Mouse (Mus musculus) myocyte (in vitro differentiated cells): ENCODE results near the gene Nos1. TPM values are rescaled to one million over a fixed set of nuclear protein-coding genes. Genes with fewer than 3 reads are reported as not detected.

Source experiments
- H3K27me3 ChIP-seq: one replicate; pipeline ENCODE4 v1.6.1; 2011; ENCODE audit not compliant: control insufficient read depth, insufficient read depth, insufficient read length
- H3K36me3 ChIP-seq: one replicate; pipeline ENCODE4 v1.6.1; 2011; ENCODE audit not compliant: control insufficient read depth, insufficient read depth
- H3K4me2 ChIP-seq: one replicate; pipeline ENCODE4 v1.6.1; 2011; ENCODE audit warnings: low read depth, control low read depth
- H3K4me3 ChIP-seq: one replicate; pipeline ENCODE4 v1.5.1; 2011; ENCODE audit warnings: mild to moderate bottlenecking, control low read depth, moderate library complexity
- H3K79me2 ChIP-seq: one replicate; pipeline ENCODE4 v1.6.1; 2011; ENCODE audit not compliant: control insufficient read depth, insufficient read depth
- H3ac ChIP-seq: one replicate; pipeline ENCODE4 v1.6.1; 2011; ENCODE audit not compliant: control insufficient read depth, insufficient read length
- CEBPB ChIP-seq: IDR thresholded peaks from 2 replicates; pipeline ENCODE4 v1.6.1; 2011; ENCODE audit warnings: mild to moderate bottlenecking, moderate library complexity; ENCODE audit not compliant: poor library complexity, insufficient read depth, severe bottlenecking
- E2F4 ChIP-seq: IDR thresholded peaks from one replicate; pipeline ENCODE4 v1.6.1; 2011; ENCODE audit warnings: mild to moderate bottlenecking, control low read depth, moderate library complexity; ENCODE audit not compliant: insufficient read depth
- MAX ChIP-seq: IDR thresholded peaks from one replicate; pipeline ENCODE4 v1.6.1; 2011; ENCODE audit warnings: low read depth, mild to moderate bottlenecking, control low read depth
- MYOD1 ChIP-seq, 3 experiments: IDR thresholded peaks; one replicate each; pipeline ENCODE4 v1.6.1; 2011; ENCODE audit warnings: control low read depth in 2 of 3, low read depth in 2 of 3, mild to moderate bottlenecking in 2 of 3, moderate library complexity in 1 of 3; ENCODE audit not compliant: insufficient read length in 2 of 3, control insufficient read depth in 1 of 3
- MYOG ChIP-seq, 3 experiments: IDR thresholded peaks; one replicate each; pipeline ENCODE4 v1.6.1; 2011; ENCODE audit warnings: control low read depth in 2 of 3, low read depth in 2 of 3, mild to moderate bottlenecking in 2 of 3; ENCODE audit not compliant: insufficient read length in 2 of 3, control insufficient read depth in 1 of 3, insufficient read depth in 1 of 3
- POLR2A ChIP-seq: IDR thresholded peaks from one replicate; pipeline ENCODE4 v1.6.1; 2011; ENCODE audit warnings: low read depth, mild to moderate bottlenecking, control low read depth, moderate library complexity; ENCODE audit not compliant: insufficient read length
- POLR2AphosphoS2 ChIP-seq: IDR thresholded peaks from one replicate; pipeline ENCODE4 v1.6.1; 2011; ENCODE audit warnings: low read depth, control low read depth; ENCODE audit not compliant: insufficient read length
- REST ChIP-seq: IDR thresholded peaks from one replicate; pipeline ENCODE4 v1.6.1; 2011; ENCODE audit warnings: mild to moderate bottlenecking, control low read depth, moderate library complexity; ENCODE audit not compliant: insufficient read depth, insufficient read length
- SRF ChIP-seq: IDR thresholded peaks from one replicate; pipeline ENCODE4 v1.6.1; 2011; ENCODE audit warnings: low read depth; ENCODE audit not compliant: control insufficient read depth, insufficient read length
- TCF12 ChIP-seq: IDR thresholded peaks from one replicate; pipeline ENCODE4 v1.6.1; 2011; ENCODE audit warnings: mild to moderate bottlenecking, control low read depth; ENCODE audit not compliant: poor library complexity, insufficient read depth, severe bottlenecking
- TCF3 ChIP-seq: IDR thresholded peaks from one replicate; pipeline ENCODE4 v1.6.1; 2011; ENCODE audit warnings: low read depth, control low read depth; ENCODE audit not compliant: insufficient read length
- USF1 ChIP-seq: IDR thresholded peaks from one replicate; pipeline ENCODE4 v1.6.1; 2011; ENCODE audit warnings: low read depth, mild to moderate bottlenecking, control low read depth, moderate library complexity
- polyA plus RNA-seq: library from polyadenylated mRNA; unstranded; fragments of >200 nt; fragmentation: generic; extraction: Trizol; gene quantifications from one replicate; pipeline ENCODE4 v1.2.1, GENCODE M21; 2012; ENCODE audit warnings: missing spikeins

Nos1 gene
- polyA plus RNA-seq, 1 experiment, result 0.30 TPM

- Histone ChIP-seq H3K79me2 (no peaks in the 10 kb centered on the region), H3K36me3 (no peaks in the 10 kb centered on the region), H3ac (no peak overlapping the region), H3K4me3 (no peak overlapping the region), H3K27me3 (peaks cover 11% of the 10 kb centered on the region), H3K4me2 (no peak overlapping the region)
- no peak for TF ChIP-seq POLR2A
- no peak for TF ChIP-seq MYOG (IDR thresholded peaks at IDR 0.05; ENCODE audit: control insufficient read depth in 1 of 3, insufficient read depth in 1 of 3, insufficient read length in 2 of 3, low read depth in 2 of 3)
- TF ChIP-seq E2F4, result no peak
- TF ChIP-seq USF1, result no peak
- no peak for TF ChIP-seq MYOD1 (IDR thresholded peaks at IDR 0.05; ENCODE audit: control insufficient read depth in 1 of 3, insufficient read length in 2 of 3, low read depth in 2 of 3)
- no peak for TF ChIP-seq REST
- no peak for TF ChIP-seq TCF12
- TF ChIP-seq POLR2AphosphoS2, result no peak
- no peak for TF ChIP-seq TCF3
- TF ChIP-seq MAX, result no peak
- TF ChIP-seq SRF, result no peak
- TF ChIP-seq CEBPB, result no peak
These were observed 141.1 kb downstream of the Nos1 start for GRCm38 (mm10) chr5:117921786-117922528.

- no peak overlapping the region for H3ac ChIP-seq
- peaks cover 11% of the 10 kb centered on the region for H3K27me3 ChIP-seq
- no peak overlapping the region for H3K4me2 ChIP-seq
- TF ChIP-seq MYOG (IDR thresholded peaks at IDR 0.05; ENCODE audit: control insufficient read depth in 1 of 3, insufficient read depth in 1 of 3, insufficient read length in 2 of 3, low read depth in 2 of 3), result no peak
- TF ChIP-seq MAX, result no peak
- TF ChIP-seq USF1, result no peak
- no peak for TF ChIP-seq TCF3
- no peak for TF ChIP-seq SRF
- TF ChIP-seq POLR2A, result no peak
- TF ChIP-seq REST, result no peak
- no peak for TF ChIP-seq MYOD1 (IDR thresholded peaks at IDR 0.05; ENCODE audit: control insufficient read depth in 1 of 3, insufficient read length in 2 of 3, low read depth in 2 of 3)
- no peak for TF ChIP-seq E2F4
- TF ChIP-seq TCF12, result no peak
- no peak for TF ChIP-seq CEBPB
- no peak for TF ChIP-seq POLR2AphosphoS2
- H3K79me2 ChIP-seq, result no peaks in the 10 kb centered on the region
- H3K36me3 ChIP-seq, result no peaks in the 10 kb centered on the region
- no peak overlapping the region for H3K4me3 ChIP-seq
These were observed 142.9 kb downstream of the Nos1 start for GRCm38 (mm10) chr5:117923688-117924087.

GRCm38 (mm10) chr5:117928553-117928952, 147.7 kb downstream of the Nos1 start:
- H3K79me2 ChIP-seq, result no peaks in the 10 kb centered on the region
- no peak overlapping the region for H3K4me3 ChIP-seq
- TF ChIP-seq SRF (no peak), USF1 (no peak), MYOD1 (IDR thresholded peaks at IDR 0.05; ENCODE audit: control insufficient read depth in 1 of 3, insufficient read length in 2 of 3, low read depth in 2 of 3) (no peak), REST (no peak)
- no peak overlapping the region for H3ac ChIP-seq
- no peaks in the 10 kb centered on the region for H3K36me3 ChIP-seq
- H3K4me2 ChIP-seq, result no peak overlapping the region
- H3K27me3 ChIP-seq, result peaks cover 31% of the 10 kb centered on the region

GRCm38 (mm10) chr5:117932222-117932621, 151.4 kb downstream of the Nos1 start:
- TF ChIP-seq TCF12 (no peak), MAX (no peak), USF1 (no peak), REST (no peak), CEBPB (no peak), TCF3 (no peak), MYOD1 (IDR thresholded peaks at IDR 0.05; ENCODE audit: control insufficient read depth in 1 of 3, insufficient read length in 2 of 3, low read depth in 2 of 3) (no peak), SRF (no peak), MYOG (IDR thresholded peaks at IDR 0.05; ENCODE audit: control insufficient read depth in 1 of 3, insufficient read depth in 1 of 3, insufficient read length in 2 of 3, low read depth in 2 of 3) (no peak), POLR2AphosphoS2 (no peak), E2F4 (no peak), POLR2A (no peak)
- H3K4me3 ChIP-seq, result no peak overlapping the region
- no peak overlapping the region for H3K4me2 ChIP-seq
- no peaks in the 10 kb centered on the region for H3K36me3 ChIP-seq
- no peaks in the 10 kb centered on the region for H3K79me2 ChIP-seq
- H3ac ChIP-seq, result no peak overlapping the region
- peaks cover 34% of the 10 kb centered on the region for H3K27me3 ChIP-seq

- Histone ChIP-seq H3K27me3 (peaks cover 34% of the 10 kb centered on the region), H3K36me3 (no peaks in the 10 kb centered on the region), H3K4me2 (no peak overlapping the region), H3K79me2 (no peaks in the 10 kb centered on the region), H3ac (no peak overlapping the region), H3K4me3 (no peak overlapping the region)
- TF ChIP-seq TCF3 (no peak), SRF (no peak), POLR2AphosphoS2 (no peak), E2F4 (no peak), MAX (no peak)
These were observed 152.0 kb downstream of the Nos1 start for GRCm38 (mm10) chr5:117932862-117933261.
